Mouse (Mus musculus): Measurements from ENCODE around the gene Dnajb12.
"Not testable (repeated sequence)": the region's sequence is repeated elsewhere in the genome, so short reads cannot be mapped to it uniquely, and the experiment has no call there.

The Dnajb12 gene

DNA sequence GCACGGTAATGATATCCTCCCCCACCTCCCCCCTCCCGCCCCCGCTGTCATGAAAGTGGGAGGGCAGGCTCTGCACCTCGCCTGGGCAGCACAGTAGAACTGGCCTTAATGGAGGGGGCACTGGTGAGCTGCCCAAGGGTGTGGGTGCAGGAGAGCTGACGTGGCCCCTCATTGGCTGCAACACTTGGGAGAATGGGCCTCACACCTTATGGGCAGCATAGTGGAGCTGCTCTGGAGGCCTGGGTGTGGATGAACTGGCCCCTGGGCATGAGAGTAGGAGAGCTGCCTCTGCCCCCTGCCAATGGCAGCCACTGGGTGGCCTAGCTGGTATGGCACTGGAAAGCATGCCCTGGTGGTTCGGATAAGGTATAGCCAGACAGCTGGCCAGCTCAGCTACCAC, 9.3 kb upstream of the Dnajb12 start:
- in situ Hi-C loops (cut with MseI, MboI), result no loop called here

GRCm38 (mm10) chr10:59872651-59873050, 6.7 kb upstream of the Dnajb12 start:
- in situ Hi-C loops (cut with MseI, MboI), result not testable (repeated sequence)

DNA sequence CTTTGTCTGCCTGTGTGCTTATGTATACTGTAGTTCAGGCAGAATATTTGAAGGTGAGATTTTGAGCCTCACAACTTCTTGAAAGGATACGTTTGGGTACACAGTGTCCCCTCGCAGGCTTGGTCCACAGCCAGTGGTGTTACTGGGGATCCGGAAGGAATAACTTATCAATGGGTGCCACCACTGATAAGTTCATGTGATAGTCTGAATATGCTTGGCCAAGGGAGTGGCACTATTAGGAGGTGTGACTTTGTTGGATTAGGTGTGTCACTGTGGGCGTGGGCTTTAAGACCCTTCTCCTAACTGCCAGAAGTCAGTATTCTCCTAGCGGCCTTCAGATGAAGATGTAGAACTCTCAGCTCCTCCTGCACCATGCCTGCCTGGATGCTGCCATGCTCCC, 6.2 kb upstream of the Dnajb12 start:
- in situ Hi-C loops (cut with MseI, MboI), result no loop called here

GRCm38 (mm10) chr10:59873613-59874012, 5.7 kb upstream of the Dnajb12 start:
- in situ Hi-C loops (cut with MseI, MboI), result no loop called here

- in situ Hi-C loops (cut with MseI, MboI), result no loop called here
Measured at GRCm38 (mm10) chr10:59875396-59875795, 4.0 kb upstream of the Dnajb12 start.

DNA sequence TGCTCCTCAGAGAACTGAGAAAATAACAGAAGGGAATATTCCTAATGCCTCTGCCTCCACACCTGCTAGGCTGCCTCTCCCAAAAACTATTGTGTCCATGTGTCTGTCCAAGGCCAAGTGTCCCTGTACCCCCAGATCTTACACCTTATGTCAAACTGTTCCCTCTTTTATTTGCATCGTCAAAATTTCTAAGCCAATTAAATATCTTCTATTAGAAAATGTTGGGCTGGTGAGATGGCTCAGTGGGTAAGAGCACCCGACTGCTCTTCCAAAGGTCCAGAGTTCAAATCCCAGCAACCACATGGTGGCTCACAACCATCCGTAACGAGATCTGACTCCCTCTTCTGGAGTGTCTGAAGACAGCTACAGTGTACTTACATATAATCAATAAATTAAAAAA, 2.7 kb upstream of the Dnajb12 start:
- in situ Hi-C loops (cut with MseI, MboI), result not testable (repeated sequence)

DNA sequence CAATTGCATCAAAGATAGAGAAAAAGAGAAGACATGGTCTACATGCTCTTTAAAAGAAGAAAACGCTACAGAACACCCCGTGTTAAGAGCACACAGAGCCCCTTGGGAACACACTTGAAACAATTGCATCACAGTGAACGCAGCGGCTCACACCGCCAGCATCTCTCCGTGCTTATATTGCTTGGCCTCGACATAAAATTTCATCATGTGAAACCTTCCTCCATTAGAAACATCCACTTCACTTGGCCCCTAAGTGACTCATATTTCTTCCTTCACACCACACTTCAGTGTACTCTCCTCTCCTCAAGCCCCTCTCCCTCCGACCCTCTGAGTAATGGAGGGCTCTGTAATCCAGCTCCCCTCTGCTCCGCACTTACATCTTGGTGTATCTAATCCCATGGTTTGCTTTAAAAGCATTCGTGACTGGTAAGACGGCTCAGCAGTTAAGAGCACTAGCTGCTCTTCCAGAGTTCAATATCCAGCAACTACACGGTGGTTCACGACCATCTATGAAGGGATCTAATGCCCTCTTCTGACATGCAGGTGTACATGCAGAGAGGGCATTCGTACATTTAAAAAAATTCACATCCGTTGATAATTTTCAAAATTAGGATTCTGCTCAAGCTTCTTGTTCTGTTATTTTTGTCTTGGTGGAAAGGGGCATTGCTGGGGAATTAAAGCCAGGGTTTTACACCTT, 1.8 kb upstream of the Dnajb12 start:
- in situ Hi-C loops (cut with MseI, MboI), result no loop called here

DNA sequence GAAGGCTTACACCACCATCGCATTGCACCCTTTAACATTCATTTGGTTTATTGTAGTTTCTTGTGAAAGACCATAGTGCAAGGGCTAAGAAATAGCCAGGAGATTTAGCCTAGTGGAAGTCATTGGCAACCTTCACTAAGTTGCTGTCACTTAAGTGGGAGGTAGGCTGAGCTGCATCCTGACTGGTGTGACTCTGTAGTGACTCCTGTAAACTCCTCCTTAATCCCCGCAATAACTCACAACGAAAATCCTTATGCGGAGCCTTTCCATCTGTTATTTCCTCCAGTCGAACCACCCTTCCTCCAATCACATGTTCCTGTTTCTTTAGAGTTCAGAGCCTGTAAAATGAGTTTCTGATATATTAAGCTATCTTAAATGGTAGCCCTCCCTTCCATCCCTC, 533 bp upstream of the Dnajb12 start:
- in situ Hi-C loops (cut with MseI, MboI), result no loop called here

DNA sequence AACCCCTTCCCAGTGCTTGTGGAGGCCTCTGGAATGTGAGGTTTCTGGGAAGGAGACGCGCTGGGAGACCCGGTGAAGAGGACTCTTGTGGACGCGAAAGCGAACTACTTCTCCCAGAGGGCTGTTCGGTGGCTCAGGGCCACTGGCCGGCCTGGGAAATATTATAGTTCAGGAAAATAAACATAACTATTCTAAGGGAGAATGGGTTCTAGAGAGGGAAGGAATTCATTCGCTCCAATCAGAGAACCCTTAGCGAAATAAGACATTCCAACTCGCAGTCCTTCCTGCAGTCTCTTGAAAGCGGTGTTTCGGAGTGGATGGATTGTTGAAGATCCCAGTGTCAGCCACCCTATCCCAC, 652 bp downstream of the Dnajb12 start:
- in situ Hi-C loops (cut with MseI, MboI), result no loop called here

- in situ Hi-C loops (cut with MseI, MboI), result no loop called here
Measured at GRCm38 (mm10) chr10:59880837-59881236, 1.5 kb downstream of the Dnajb12 start.

- in situ Hi-C loops (cut with MseI, MboI), result no loop called here
Measured at GRCm38 (mm10) chr10:59884327-59885173, 5.2 kb downstream of the Dnajb12 start.

- in situ Hi-C loops (cut with MseI, MboI), result no loop called here
Measured at GRCm38 (mm10) chr10:59885174-59886080, 6.1 kb downstream of the Dnajb12 start.

- in situ Hi-C loops (cut with MseI, MboI), result no loop called here
Measured at GRCm38 (mm10) chr10:59886081-59886466, 6.7 kb downstream of the Dnajb12 start.

GRCm38 (mm10) chr10:59887432-59887831, 8.1 kb downstream of the Dnajb12 start:
- in situ Hi-C loops (cut with MseI, MboI), result no loop called here

- in situ Hi-C loops (cut with MseI, MboI), result no loop called here
Measured at GRCm38 (mm10) chr10:59889339-59889738, 10.0 kb downstream of the Dnajb12 start.

- in situ Hi-C loops (cut with MseI, MboI), result no loop called here
Measured at GRCm38 (mm10) chr10:59889953-59890751, 10.8 kb downstream of the Dnajb12 start.

DNA sequence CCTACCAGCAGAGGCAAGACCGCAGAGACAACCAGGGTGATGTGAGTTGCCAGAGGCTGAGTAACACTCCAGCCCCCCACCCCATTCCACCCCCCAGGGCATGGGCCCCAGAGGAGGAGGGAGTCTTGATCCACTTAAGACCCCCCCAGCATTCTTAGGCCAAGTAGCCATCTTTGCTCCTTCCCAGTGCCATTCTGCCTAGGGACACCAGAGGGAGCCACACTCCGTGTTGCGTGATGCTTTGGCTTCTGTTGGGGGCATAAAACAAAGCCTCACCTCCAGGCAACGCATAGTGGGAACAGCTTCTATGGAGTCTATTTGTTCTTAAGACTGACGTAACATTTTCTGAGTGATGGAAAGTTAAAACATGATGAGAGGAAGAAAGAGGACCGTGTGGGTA, 13.6 kb downstream of the Dnajb12 start:
- in situ Hi-C loops (cut with MseI, MboI), result no loop called here

DNA sequence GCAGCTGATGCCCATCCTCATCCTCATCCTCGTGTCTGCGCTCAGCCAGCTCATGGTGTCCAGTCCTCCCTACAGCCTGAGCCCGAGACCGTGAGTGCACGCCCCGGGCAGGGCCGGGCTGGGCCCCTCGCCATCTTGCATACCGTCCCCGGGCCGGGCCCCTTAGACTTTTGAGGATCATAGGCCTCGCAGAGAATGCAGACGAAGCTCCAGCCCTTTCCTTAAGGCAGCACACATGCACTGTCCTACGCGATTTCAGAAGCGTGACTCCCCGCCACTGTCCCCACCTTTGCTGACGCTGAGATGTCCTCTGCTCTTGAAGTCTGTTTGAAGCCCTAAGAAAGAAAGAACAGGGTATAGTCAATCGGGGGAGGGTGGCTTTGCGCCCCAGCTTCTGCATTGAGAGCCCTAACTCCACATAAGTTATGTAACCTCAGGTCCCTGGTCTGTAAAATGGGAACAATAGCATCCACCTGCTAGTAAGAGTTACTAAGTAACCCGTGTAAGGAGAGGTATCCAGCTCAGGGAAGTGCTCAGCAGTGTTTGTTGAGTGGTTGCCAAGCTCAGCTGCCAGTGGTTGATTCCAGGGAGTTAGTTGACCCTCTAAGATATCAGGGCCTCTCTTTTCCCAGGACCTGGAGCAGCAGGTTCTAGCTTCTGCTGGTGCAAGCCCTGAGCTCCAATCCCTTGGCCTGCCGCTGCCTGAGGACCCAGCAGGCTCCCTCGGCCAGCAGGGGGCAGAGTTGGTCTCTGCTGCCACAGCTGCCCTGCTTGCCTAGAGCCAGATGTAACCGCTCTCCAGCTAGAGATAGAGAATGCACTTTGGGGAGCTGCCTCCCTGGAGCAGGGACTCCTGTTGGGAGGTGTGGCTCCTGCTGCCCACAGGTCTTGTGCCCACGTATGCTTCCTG, 15.2 kb downstream of the Dnajb12 start:
- in situ Hi-C loops (cut with MseI, MboI), result no loop called here

DNA sequence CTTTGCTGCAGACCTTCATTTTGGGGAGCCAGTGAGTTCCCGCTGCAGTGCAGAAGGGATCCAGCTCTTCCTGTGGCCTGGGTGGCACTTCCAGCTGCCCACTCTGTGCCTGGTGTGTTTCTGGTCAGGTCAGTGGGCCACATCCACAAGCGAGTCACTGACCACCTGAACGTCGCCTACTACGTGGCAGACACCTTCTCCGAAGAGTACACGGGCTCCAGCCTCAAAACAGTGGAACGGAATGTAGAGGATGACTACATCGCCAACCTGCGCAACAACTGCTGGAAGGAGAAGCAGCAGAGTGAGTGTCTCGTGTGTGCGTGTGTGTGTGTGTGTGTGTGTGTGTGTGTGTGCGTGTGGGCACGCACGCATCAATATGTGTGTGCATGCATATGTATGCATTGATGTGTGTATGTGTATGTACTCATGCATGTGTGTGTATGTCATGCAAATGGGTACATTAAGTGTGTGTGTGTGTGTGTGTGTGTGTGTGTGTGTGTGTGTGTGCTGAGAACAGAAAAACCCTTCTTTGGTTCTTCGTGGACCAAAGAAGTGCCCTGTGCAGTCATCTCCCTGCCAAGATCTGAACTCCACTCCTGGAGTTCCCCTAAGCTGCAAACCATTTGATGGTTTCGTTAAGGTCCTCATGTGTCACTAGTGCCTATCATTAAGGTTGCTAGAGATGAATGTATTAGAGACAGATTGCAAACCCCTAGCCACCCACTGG, 16.3 kb downstream of the Dnajb12 start:
- in situ Hi-C loops (cut with MseI, MboI), result no loop called here

GRCm38 (mm10) chr10:59896211-59896610, 16.9 kb downstream of the Dnajb12 start:
- in situ Hi-C loops (cut with MseI, MboI), result no loop called here

Measured in mouse trophoblast stem cell (cell line).